Mouse (Mus musculus) heart, postnatal 0 days (tissue): ENCODE data around the gene RPS10-NUDT3. TPM values are rescaled to one million over a fixed set of nuclear protein-coding genes. Genes with fewer than 3 reads are reported as not detected.

Experiments used
- ATAC-seq: fragments of 200-750 bp; cut with Nextera tagmentation; 2 replicates; pipeline ENCODE4 v1.8.0; 2017; ENCODE audit warnings: low read depth, moderate number of reproducible peaks, moderate library complexity; ENCODE audit not compliant: insufficient read depth
- DNase-seq: peaks from one replicate; pipeline ENCODE4 v3.0.0-alpha.2; 2016; ENCODE audit warnings: low spot score
- H3K27ac ChIP-seq: fragments of 300-500 bp; sonication (generic); 2 replicates; pipeline ENCODE4 v1.5.1; 2014; ENCODE audit warnings: low read depth, mild to moderate bottlenecking
- H3K27me3 ChIP-seq: fragments of 300-500 bp; sonication (generic); 2 replicates; pipeline ENCODE4 v1.6.1; 2014; ENCODE audit warnings: low read length, mixed read lengths; ENCODE audit not compliant: control insufficient read depth, insufficient read depth
- H3K36me3 ChIP-seq: fragments of 300-500 bp; sonication (generic); replicated peaks from 2 replicates; pipeline ENCODE4 v1.6.1; 2014; ENCODE audit warnings: low read length, mixed read lengths; ENCODE audit not compliant: control insufficient read depth, insufficient read depth
- H3K4me1 ChIP-seq: fragments of 300-500 bp; sonication (generic); 2 replicates; pipeline ENCODE4 v1.6.1; 2014; ENCODE audit warnings: antibody characterized with exemption; ENCODE audit not compliant: control insufficient read depth, insufficient read depth
- H3K4me2 ChIP-seq: fragments of 300-500 bp; sonication (generic); 2 replicates; pipeline ENCODE4 v1.6.1; 2014; ENCODE audit warnings: low read depth, mild to moderate bottlenecking, low read length, moderate library complexity
- H3K4me3 ChIP-seq: fragments of 300-500 bp; sonication (generic); 2 replicates; pipeline ENCODE4 v1.5.1; 2014; ENCODE audit warnings: low read depth, low read length
- H3K9ac ChIP-seq: fragments of 300-500 bp; sonication (generic); replicated peaks from 2 replicates; pipeline ENCODE4 v1.6.1; 2014; ENCODE audit warnings: low read depth, low read length, mixed read lengths
- H3K9me3 ChIP-seq: fragments of 300-500 bp; sonication (generic); replicated peaks from 2 replicates; pipeline ENCODE4 v1.6.1; 2016; ENCODE audit warnings: low read length; ENCODE audit not compliant: control insufficient read depth
- CTCF ChIP-seq: IDR thresholded peaks from 2 replicates; pipeline ENCODE4 v1.5.1; 2016; ENCODE audit warnings: antibody characterized with exemption, control low read depth, low read depth
- EP300 ChIP-seq: IDR thresholded peaks from 2 replicates; pipeline ENCODE4 v1.6.1; 2016; ENCODE audit warnings: antibody characterized with exemption, low read depth
- WGBS: fragments of 180-500 bp; shearing (Covaris S2); extraction: QIAGEN DNeasy Blood & Tissue Kit; methylation state at CpG from one replicate; pipeline ENCODE4 v1.1.7; 2014; 5-methylcytosine and 5-hydroxymethylcytosine counted together
- polyA plus RNA-seq: library from polyadenylated mRNA; unstranded; fragments of >200 nt; fragmentation: Nextera tagmentation; extraction: Ambion mirVana; gene quantifications from 2 replicates; pipeline ENCODE4 v1.2.1, GENCODE M21; 2015
- total RNA-seq: library from RNA; depleted of rRNA; stranded (reverse); fragments of >200 nt; gene quantifications from 2 replicates; pipeline ENCODE4 v1.2.3, GENCODE M21; 2014; ENCODE audit warnings: low replicate concordance

RPS10-NUDT3 gene
- total and polyA plus RNA-seq, 2 experiments from 2014 or later: not detected

DNA sequence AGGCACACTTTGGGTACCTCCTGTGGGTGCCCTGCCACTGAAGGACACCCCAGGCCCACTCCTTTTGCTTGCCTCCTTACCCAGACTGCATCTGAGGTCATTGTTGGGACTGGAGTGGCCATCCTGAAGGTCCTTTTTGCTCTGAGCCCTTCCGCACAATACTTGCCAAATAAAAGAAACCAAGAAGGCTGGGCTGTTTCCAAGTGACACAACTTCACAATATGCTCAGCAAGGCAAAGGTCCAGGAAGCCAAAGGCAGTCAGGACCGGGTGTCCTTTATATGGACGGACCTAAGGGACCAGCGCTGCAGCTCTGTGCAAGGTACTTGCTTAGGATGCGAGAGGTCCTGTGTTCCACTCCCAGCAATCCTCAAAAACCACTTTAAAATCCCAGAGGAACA lies 66.8 kb downstream of the RPS10-NUDT3 start:
- Histone ChIP-seq H3K4me1 (no peaks in the 10 kb centered on the region; the same call in 1 of the 2 replicates), H3K27ac (no peak overlapping the region), H3K9me3 (no peaks in the 10 kb centered on the region), H3K9ac (no peak overlapping the region), H3K4me3 (no peak overlapping the region), H3K27me3 (no peaks in the 10 kb centered on the region), H3K4me2 (no peak overlapping the region), H3K36me3 (no peaks in the 10 kb centered on the region)
- DNase-seq (no peak), ATAC-seq (no peak)
- TF ChIP-seq CTCF (no peak), EP300 (no peak)
- 79% methylated on average over 5 of the region's 5 CpGs for WGBS

DNA sequence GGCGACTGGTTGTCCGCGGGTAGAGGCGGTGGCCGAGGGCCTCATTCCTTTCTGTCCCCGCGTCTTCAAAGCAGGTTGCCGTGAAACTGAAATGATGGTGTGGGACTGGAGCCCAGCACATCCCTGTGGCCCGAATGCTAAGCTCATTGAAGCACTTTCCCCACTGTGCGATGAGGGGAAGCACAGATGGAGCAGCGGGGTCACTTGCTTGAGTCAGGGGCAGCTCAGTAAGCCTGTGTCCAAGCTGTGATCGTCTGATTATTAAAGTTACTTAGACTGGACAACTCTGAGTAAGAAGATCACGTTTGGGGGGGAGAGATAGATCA lies 69.1 kb downstream of the RPS10-NUDT3 start:
- Histone ChIP-seq H3K36me3 (no peaks in the 10 kb centered on the region), H3K27ac (no peak overlapping the region), H3K4me1 (no peaks in the 10 kb centered on the region; the same call in 1 of the 2 replicates), H3K9me3 (no peaks in the 10 kb centered on the region), H3K27me3 (no peaks in the 10 kb centered on the region), H3K4me2 (peak overlapping the region; percentile 89), H3K9ac (peak overlapping the region; percentile 65), H3K4me3 (peak overlapping the region; percentile 59)
- under 1% methylated on average over 13 of the region's 13 CpGs for WGBS
- DNase-seq (no peak), ATAC-seq (no peak; the same call in 1 of the 2 replicates)
- TF ChIP-seq CTCF: no peak
- TF ChIP-seq EP300: no peak

DNA sequence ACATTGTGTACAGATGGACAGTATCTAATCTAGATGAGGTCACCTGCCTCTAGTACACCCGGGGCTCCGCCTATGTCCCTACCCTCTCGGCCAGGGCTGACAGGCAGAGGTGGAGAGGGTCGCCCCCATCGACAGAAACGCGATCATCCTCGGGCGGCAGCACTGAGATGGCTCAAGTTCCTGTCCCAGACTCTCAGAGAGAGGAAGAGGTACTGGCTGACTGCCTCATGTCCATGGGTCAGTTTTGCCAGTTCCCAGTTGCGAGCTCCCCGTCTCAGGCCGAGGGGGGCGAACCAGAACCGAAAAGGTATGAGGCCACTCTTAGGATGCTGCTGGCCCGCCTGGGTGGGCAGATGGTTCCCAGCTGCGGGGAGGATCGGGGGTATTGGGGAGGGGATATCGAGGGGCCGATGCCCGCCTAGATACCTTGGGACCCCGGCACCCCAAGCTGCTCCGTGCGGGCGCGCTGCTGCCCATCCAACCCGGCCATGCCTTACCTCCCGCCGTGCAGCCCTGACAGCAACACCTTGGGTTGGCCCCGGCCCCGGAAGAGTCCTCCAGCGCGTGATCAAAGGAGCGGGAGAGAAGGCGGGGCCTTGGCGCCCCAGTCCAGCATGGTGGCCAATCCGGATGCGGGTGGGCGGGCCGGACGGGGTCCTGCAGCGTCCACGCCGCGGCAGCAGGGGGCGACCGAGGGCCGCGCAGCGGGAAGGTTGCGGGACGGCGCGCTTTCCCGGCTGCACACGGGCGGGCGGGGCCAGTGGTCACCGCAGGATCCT lies 69.7 kb downstream of the RPS10-NUDT3 start, which contains the start of gene AI413582:
TSS of gene AI413582 (minus strand) at position 594 of the 779 bp plus-strand sequence.
- peak; percentile 90 for DNase-seq
- Histone ChIP-seq H3K4me1 (no peaks in the 10 kb centered on the region; the same call in 1 of the 2 replicates), H3K27ac (peak within 1 kb of the TSS; percentile 2; the same call in 1 of the 2 replicates), H3K36me3 (no peaks in the 10 kb centered on the region), H3K27me3 (no peaks in the 10 kb centered on the region), H3K9ac (peak within 1 kb of the TSS; percentile 65), H3K4me3 (peak within 1 kb of the TSS; percentile 59), H3K4me2 (peak within 1 kb of the TSS; percentile 89), H3K9me3 (no peaks in the 10 kb centered on the region)
- TF ChIP-seq CTCF (peak; percentile 87), EP300 (0 out of 2 replicates have a peak, but pooled peaks have one; percentile 43)
- whole genome bisulfite sequencing: under 1% methylated on average over 58 of the region's 58 CpGs
- ATAC-seq: peak; percentile 92

DNA sequence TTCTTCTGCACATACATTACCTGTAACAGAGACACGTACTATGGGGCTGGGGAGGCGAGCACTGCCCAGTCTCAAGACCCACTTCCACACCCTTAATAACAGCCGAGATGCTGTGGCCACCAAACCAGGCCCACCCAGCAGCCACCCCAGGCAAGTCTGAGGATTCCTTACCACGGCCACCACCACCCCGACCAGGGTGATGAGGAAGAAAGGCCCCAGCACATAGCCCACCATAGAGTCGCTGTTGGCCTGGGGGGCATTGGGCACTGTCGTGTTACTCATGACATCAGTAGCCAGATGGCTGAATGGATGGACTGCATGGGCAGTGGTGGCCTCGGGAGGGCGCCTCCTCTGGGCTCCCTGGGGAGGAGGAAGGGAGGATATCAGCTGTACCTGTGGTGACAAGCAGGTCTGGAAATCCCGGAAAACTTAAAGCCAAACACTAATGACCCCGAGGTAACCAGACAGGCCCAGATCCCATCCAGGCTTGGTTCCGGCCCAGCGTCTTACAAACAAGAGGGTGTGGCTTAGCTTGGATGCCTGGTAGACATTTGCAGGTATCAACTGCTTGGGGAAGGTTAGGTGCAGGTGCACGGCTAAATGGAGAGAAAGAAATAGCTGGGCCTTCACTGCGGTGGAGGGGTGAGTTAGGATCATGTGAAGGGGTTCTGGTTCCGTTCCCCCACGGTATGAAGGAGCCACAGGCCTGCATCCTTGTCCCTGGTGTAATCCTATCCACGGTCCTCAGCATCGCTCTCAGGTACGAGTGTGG lies 70.4 kb downstream of the RPS10-NUDT3 start:
- Histone ChIP-seq H3K4me3 (peak overlapping the region; percentile 59), H3K9ac (peak overlapping the region; percentile 61; the same call in 1 of the 2 replicates), H3K27ac (no peak overlapping the region), H3K4me1 (no peaks in the 10 kb centered on the region; the same call in 1 of the 2 replicates), H3K4me2 (peak overlapping the region; percentile 89), H3K36me3 (no peaks in the 10 kb centered on the region), H3K9me3 (no peaks in the 10 kb centered on the region), H3K27me3 (no peaks in the 10 kb centered on the region)
- TF ChIP-seq EP300: no peak
- peak; percentile 15; the same call in 1 of the 2 replicates for TF ChIP-seq CTCF
- ATAC-seq (no peak), DNase-seq (no peak)
- WGBS: 22% methylated on average over 20 of the region's 20 CpGs

DNA sequence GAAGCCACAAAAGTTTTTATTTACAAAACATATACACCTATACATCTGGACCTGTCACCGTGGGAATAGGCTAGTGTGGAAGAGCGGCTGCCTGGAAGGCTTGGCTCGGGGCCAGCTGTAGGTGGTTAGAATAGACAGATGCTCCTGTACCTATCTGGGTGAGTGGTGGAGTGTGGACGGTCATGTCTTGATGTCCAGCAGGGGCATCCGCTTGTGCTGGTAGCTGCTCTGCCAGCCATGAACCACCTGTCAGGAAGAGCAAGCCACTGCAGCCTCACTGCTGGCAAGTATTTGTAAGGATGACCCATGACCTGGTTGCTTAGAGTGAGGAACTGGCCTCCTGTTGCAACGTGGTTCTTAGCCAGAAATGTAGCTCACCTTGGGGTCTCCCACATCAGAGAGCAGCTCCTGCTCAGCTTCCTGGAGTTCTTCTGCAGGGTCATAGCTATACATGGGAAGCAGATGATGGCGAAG lies 71.2 kb downstream of the RPS10-NUDT3 start:
- no peak for TF ChIP-seq EP300
- no peak for TF ChIP-seq CTCF
- Histone ChIP-seq H3K4me1 (peaks cover 3% of the 10 kb centered on the region), H3K4me2 (no peak overlapping the region), H3K4me3 (no peak overlapping the region), H3K9me3 (no peaks in the 10 kb centered on the region), H3K36me3 (no peaks in the 10 kb centered on the region), H3K27me3 (no peaks in the 10 kb centered on the region), H3K9ac (no peak overlapping the region), H3K27ac (no peak overlapping the region)
- ATAC-seq (no peak), DNase-seq (no peak)
- WGBS: 62% methylated on average over 7 of the region's 7 CpGs
